Mouse (Mus musculus) forelimb bud, embryonic 11.5 days (tissue): ENCODE results near the gene Shisal2b.
"Not testable (repeated sequence)": the region's sequence is repeated elsewhere in the genome, so short reads cannot be mapped to it uniquely, and the experiment has no call there.

ENCODE experiments used
- DNase-seq: peaks from one replicate; pipeline ENCODE4 v3.0.0-alpha.2; 2012; ENCODE audit warnings: low read depth, low spot score

Shisal2b gene

DNA sequence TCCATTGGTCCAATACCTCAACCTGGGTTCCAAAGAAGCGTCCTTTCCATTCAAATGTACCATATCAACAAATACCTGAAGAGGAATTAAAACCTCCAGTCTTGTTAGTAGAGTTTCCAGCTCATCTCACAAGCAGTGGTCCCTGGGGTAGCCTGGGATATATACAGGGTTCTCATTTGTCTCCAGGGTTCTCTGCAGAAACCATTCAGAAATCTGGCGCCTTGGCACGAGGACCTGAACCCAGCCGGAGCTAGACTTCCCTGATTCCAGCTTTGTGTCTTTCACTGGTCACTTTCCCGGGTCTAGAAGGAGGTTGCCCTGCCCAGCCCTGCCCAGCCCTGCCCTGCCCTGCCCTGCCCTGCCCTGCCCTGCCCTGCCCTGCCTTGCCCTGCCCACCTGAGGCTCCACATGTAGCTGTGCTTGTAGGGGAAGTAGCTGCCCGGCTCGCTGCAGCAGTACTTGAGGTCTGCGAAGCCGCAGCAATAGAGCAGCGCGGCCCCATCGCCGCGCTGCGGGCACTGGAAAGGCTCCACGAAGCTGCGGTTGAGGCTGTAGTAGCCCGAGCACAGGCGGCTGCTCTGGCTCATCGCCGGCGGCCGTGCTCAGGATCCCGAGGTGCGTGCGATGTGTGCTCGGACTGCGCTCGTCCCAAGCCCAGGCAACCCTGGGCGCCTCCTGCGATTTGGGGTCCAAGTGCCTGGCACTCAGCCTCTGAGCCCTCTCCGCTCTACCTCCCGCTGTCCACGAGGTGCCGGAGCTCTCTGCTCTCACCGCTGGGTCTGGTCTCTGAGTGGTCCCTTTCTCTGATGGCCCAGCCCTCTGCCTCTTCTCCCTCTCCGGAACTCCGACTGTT, at the start of gene Shisal2b:
Shisal2b (minus strand) TSS at position 767 of the 853 bp plus-strand sequence.
- DNase-seq: peak; percentile 45

DNA sequence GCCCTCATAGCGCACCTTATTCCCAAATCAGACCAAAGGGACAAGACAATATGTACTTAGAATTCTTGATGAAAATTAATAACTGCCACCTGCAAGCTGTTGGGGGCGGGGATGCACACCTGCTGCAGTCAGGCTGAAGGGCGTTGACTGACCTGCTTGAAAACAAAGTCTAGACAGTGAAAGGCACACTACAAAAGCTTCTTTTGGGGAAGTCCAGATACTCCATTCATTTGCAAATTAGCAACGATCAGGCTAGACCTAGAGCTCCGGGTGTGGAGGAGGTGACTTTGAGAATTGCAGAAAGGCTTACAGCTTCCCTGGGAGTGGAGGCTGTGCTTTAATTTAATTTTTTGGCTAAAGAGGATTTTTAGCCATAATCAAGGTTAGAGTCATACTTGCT, 47.9 kb upstream of the Shisal2b start:
- not testable (repeated sequence) for DNase-seq

- not testable (repeated sequence) for DNase-seq
Measured at GRCm38 (mm10) chr13:104911006-104911405, 47.3 kb upstream of the Shisal2b start.

GRCm38 (mm10) chr13:104908691-104909090, 45.0 kb upstream of the Shisal2b start:
- no peak for DNase-seq

- no peak for DNase-seq
Measured at GRCm38 (mm10) chr13:104894771-104895170, 31.1 kb upstream of the Shisal2b start.

GRCm38 (mm10) chr13:104892337-104892736, 28.6 kb upstream of the Shisal2b start:
- no peak for DNase-seq

- no peak for DNase-seq
Measured at GRCm38 (mm10) chr13:104886308-104887032, 22.8 kb upstream of the Shisal2b start.

DNA sequence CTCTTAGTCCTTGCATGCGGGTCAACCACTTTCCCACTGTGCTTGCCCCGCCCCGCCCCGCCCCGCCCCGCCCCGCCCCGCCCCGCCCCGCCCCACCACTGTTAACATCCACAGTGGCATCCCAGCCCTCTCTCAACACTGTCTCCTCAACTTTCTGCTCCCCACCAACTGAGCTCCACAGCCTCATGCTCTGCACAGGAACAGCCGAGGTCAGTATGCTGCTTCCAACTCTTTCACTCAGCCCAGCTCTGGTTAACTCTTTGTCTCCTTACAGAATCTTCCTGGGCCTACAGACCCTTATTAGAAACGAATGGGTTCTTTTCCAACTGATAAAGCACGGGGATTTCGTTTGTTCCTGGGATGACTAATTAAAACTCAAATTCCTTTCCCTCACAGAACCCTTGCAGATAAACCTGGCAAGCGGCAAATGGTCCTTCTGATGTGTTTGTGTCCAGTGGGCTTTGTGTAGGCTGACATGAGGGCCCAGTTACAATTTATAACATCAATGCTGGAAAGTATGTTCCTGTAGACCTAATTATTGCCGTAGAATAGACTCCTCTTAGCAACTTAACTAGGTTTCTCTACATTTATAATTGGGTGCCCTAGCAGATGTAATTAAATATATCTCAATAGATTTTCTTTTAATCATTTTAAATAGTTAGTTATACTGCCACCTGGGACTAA, 20.0 kb upstream of the Shisal2b start:
- DNase-seq: no peak

DNA sequence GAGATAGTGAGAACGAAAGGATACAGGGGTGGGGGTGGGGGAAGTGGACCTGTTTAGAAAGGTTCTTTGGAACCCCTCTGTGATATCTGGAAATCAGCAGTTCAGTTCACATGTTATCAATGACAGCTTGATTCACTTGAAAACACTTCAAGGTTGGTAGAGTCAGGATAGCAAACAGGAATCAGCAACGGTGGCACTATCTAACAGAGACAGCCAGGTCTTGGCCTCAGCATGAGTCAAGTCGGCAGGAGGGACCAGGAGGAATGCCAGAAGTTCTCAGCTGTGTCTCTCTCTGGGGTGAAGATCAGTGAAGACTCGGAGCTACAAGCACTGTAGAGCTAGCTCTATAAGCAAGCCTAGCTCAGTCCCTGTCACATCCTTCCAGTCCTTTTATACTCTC, 14.8 kb upstream of the Shisal2b start:
- DNase-seq: no peak

DNA sequence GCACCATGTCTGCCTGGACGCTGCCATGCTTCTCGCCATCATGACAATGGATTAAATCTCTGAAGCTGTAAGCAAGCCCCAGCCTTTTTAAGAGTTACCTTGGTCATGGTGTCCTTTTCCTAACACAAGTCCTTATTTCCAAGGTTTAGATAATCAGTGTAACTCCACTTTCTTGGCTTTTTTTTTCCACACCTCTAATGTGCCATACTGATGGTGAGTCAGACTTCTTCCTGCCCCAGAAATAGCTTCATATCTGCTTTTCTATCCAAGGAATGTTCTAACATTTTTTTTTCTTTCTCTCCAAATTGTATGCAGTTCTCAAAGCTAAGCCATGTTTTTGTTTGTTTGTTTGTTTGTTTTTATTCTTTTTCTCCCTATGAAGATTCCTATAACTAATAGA, 6.2 kb upstream of the Shisal2b start:
- no peak for DNase-seq

DNA sequence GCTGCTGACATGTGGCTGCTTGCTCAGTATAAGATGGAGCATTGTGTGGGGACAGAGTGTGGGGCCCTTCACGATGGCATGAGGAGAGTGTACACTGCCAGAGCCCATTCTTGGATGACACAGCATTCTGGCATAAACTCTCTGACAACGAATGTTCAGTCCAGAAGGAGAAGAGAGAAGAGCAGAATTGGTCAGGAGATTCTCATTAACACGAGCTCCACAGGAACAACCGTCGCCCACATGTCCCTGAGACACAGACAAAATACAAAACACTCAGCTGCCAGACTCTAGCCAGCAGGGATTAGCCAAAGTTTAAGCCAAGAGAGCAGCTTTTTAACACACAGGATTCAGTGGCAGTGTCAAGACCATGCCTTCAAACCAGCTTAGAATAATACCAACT, 3.0 kb upstream of the Shisal2b start:
- no peak for DNase-seq

DNA sequence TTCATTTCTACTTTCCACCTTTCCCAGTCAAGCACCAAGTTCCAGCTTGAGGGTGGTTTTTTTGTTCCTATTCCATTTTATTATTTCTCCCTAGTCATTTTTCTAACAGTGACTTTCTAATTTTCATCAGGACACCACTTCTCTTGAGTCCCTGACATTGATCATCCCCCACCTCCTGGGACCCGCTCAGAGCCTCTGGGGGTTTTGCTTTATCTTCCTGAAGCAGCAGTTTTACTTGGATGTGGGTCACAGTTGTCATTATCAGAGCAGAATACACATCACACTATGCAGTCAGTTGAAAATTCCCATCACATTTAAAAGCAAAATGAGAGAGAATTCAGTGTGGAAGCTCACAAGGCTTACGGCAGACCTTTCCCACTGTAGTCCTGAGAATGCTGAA, 10.0 kb downstream of the Shisal2b start:
- DNase-seq: no peak

- no peak for DNase-seq
Measured at GRCm38 (mm10) chr13:104843295-104844089, 20.2 kb downstream of the Shisal2b start.

GRCm38 (mm10) chr13:104841937-104842336, 21.8 kb downstream of the Shisal2b start:
- DNase-seq: no peak

GRCm38 (mm10) chr13:104837628-104838027, 26.1 kb downstream of the Shisal2b start:
- no peak for DNase-seq

DNA sequence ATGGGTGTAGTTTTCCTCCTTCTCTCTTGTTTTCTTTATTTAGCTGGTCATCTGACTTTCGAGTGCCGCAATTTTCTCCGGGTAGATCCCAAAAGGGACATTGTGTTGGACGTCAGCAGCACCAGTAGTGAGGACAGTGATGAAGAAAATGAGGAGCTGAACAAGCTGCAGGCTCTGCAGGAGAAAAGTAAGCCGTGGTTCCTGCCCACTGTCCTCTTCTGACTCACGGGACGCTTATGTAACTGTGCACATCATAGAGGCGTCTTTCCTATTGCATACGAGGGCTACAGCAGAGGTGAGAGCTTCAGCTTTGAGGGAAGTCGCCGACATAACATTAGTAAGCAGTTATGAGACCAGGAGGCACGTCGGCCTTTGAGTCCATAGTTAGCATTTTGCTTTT, 30.9 kb downstream of the Shisal2b start:
- DNase-seq: no peak

DNA sequence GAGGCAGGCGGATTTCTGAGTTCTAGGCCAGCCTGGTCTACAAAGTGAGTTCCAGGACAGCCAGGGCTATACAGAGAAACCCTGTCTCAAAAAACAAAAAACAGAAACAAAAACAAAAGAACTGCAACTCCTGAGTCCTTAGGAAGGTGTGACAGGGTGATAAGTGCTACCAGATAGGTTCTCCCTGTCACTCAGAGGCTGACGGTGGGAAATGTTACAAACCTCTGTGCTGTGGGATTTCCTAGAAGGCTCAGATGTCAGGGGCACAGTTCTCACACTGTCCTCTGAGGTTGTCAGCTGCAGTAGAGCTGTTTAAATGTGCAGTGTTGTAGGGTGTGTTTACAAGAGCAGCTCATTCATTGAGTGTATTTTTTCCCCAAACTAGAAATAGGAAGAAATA, 38.2 kb downstream of the Shisal2b start:
- DNase-seq: no peak

- peak; percentile 49 for DNase-seq
Measured at GRCm38 (mm10) chr13:104822411-104822838, 41.3 kb downstream of the Shisal2b start.

DNA sequence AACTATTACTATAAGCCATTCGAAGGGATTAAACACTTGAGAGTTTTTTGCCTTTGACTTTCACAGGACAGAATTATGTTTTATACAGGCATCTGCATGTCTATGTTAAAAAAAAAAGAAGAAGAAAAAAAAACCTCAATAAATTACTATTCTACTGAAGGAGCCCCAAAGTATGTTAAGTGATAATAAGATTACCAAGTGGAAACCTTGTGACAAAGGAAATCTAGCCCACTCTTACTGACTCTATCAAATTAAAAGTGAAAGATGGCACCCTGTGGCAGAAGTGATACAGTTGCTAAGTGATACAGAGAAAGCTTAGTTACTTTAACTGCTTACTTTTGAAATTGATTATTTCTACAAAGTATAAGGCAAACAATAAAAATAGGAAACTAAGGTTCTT, 41.8 kb downstream of the Shisal2b start:
- no peak for DNase-seq

- DNase-seq: no peak
Measured at GRCm38 (mm10) chr13:104821192-104821591, 42.5 kb downstream of the Shisal2b start.

- no peak for DNase-seq
Measured at GRCm38 (mm10) chr13:104817696-104818095, 46.0 kb downstream of the Shisal2b start.
